Mouse (Mus musculus): ENCODE data around the gene Magoh.

DNA sequence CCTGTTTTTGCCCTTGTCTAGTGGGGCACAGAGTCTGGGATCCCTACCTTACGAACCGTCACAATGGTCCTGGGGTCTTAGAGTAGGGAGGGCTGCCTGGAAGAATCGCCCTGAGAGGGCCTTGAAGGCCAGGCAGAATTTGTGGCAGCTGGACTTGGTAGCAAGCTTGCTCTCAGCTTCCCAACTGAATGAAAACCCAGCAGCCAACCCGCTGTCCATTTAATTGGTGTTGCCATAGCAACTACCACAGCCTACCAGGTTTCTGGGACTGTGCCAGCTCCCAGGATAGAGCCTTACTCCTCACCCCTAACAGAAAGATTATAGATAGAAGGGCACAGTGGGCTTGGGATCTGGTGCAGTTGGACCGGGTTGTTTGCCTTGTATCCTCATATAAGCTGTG, 42.8 kb upstream of the Magoh start:
- TF ChIP-seq POLR2A (IDR thresholded peaks at IDR 0.05; ENCODE audit: control insufficient read depth, low read depth, low read length) (no peak), CTCF (IDR thresholded peaks at IDR 0.05; ENCODE audit: control insufficient read depth, insufficient read depth, insufficient replicate concordance, low read depth, low read length) (no peak)
